Mouse (Mus musculus): Measurements from ENCODE around the gene Gm3033.
"Not testable (repeated sequence)": the region's sequence is repeated elsewhere in the genome, so short reads cannot be mapped to it uniquely, and the experiment has no call there.

Gene Gm3033

DNA sequence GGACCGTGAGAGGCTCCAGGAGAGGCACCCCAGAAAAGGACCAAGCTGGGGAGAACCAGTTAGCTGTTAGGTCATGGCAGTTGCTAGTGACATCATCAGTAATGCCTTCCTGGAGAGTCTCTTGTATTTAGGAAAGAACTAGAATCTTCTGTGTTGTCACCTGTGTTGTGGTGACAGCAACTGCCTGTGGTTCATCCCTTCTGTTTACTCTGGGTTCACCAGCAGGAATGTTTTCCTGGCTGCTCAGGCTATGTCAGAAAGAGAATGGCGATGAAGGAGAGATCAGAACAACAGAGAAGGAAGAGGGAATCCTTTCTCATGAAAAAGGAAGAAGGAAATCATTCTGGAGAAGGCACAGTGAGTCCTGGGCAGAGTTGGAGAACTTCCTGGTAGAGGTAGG, at the start of gene Gm3033:
Gene Gm3033 (plus strand): TSS at position 301 of the 400 bp plus-strand sequence.
- not testable (repeated sequence) for DNase-seq (ENCODE audit: low spot score)

DNA sequence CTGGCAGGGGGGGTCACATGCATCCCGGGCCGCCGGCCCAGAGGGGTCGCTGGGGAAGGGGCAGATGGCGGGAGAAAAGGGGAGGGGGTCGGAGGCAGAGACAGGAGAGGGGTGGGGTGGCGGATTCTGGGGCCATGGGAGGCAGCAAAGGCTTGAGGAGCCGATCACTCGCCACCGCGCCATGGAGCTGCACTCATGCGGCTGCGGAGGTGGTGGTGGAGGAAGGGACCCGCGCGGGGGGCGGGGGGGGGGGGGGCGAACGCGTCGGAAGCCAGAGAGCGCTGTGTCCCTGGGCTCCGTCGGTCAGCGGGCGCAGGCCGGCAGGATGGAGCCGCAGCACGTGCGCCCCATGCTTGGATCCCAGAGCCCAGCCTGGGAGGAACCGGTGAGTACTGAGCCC, 36.3 kb upstream of the Gm3033 start, which contains the start of gene Gm3002:
Gene Gm3002 (plus strand): TSS at position 301 of the 400 bp plus-strand sequence.
- not testable (repeated sequence) for DNase-seq (ENCODE audit: low spot score)

DNA sequence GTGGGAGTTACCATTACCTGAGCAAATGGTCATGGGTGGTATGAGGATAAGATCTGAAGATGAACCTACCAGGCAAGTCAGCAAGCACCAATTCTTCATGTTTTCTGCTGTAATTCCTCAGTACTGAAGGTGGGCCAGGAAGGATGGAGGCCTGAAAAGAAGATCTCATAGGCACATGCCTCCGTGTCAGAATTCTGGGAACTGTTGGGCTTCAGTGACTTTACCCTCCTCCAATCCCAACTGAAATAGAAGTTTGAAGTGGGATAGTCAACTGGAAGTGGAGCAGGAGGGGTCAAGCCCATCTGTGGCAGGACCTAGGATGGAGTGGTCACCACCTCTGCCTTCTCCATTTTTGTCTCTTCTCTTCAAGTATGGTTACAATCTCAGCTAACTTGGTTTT, 37.8 kb downstream of the Gm3033 start, which contains the start of gene Gm2916:
Gene Gm2916 (plus strand): TSS at position 301 of the 400 bp plus-strand sequence.
- DNase-seq (ENCODE audit: low spot score): not testable (repeated sequence)
